ENCODE assay signal across 10 mouse cellular contexts in the genomic region with DNA sequence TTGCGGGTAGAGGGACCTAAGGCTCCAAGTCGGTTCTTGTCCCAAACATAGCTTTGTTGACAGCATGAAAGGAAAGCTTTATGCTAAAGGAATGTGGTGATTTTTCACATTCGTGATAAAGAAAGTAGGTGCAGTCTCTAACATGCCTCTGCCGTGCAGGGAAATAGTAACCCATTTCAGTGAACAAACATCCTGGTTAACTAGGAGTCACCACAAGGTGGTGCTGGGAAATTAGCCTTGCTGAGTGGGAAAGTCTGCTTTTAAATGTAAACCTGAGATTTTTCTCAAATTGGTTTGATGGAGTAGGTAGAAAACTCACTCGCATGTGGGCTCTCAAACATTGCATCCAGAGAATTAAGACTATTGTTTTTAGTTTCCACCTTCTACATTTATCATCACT. TPM values are rescaled to one million over a fixed set of nuclear protein-coding genes. Genes with fewer than 3 reads are reported as not detected.
A peak's percentile ranks its signal among the peaks of the same experiment; 100 is the strongest.
DNase-seq lines count a peak whose midpoint lies in the region; ATAC-seq and TF ChIP-seq lines count a peak whose summit lies in the region.
"Had no signal": no experiment of that assay in that cellular context is flagged by ENCODE, and none has a peak within 500 bp of the region (broad histone marks: within the 10 kb centered on the region; RNA-seq: fewer than 3 reads in every experiment).

No protein-coding gene starts in this region.

- H3K9me3 ChIP-seq in kidney, embryonic 16.5 days (ENCODE audit: low read length), result no peaks in the 10 kb centered on the region
- H3K9me3 ChIP-seq: liver, embryonic 15.5 days had no signal

- no peak overlapping the region for H3K27ac ChIP-seq in kidney, embryonic 16.5 days (ENCODE audit: low read length)
- no peak overlapping the region for H3K27ac ChIP-seq in layer of hippocampus, adult 2 months
- H3K27ac ChIP-seq: liver, embryonic 15.5 days had no signal

- no peaks in the 10 kb centered on the region for H3K27me3 ChIP-seq in kidney, embryonic 16.5 days (ENCODE audit: insufficient read depth, low read length)
- H3K27me3 ChIP-seq: liver, embryonic 15.5 days had no signal

- H3K4me1 ChIP-seq in kidney, embryonic 16.5 days (ENCODE audit: insufficient read depth, low read length), result peaks cover 3% of the 10 kb centered on the region
- H3K4me1 ChIP-seq: liver, embryonic 15.5 days had no signal

- no peak for ATAC-seq in kidney, embryonic 16.5 days (ENCODE audit: low FRiP score, low TSS enrichment)
- ATAC-seq: inflammation-experienced regulatory T-cells, adult 6 months had no signal

- WGBS in kidney, embryonic 16.5 days, result 69% methylated on average over 5 of the region's 5 CpGs

- no peak overlapping the region for H3K9ac ChIP-seq in kidney, embryonic 16.5 days (replicated peaks; ENCODE audit: low read length)
- H3K9ac ChIP-seq: liver, embryonic 15.5 days had no signal

- H3K4me3 ChIP-seq in kidney, embryonic 16.5 days (ENCODE audit: low read length), result no peak overlapping the region
- H3K4me3 ChIP-seq in layer of hippocampus, adult 2 months, result no peak overlapping the region
- H3K4me3 ChIP-seq: liver, embryonic 15.5 days had no signal

- TF ChIP-seq CTCF in layer of hippocampus, adult 2 months (conservative IDR thresholded peaks at IDR 0.05), result peak; percentile 79

- no peak overlapping the region for H3K4me2 ChIP-seq in kidney, embryonic 16.5 days (replicated peaks; ENCODE audit: low read depth, low read length)
- H3K4me2 ChIP-seq: liver, embryonic 15.5 days had no signal

- H3K36me3 ChIP-seq in kidney, embryonic 16.5 days (ENCODE audit: insufficient read depth, low read length), result no peaks in the 10 kb centered on the region
- H3K36me3 ChIP-seq: liver, embryonic 15.5 days had no signal

- DNase-seq in cerebellum, postnatal 14 days, result peak; percentile 54 to 55
- no peak for DNase-seq in cerebellum, postnatal 36 days
- peak; percentile 11 for DNase-seq in kidney, postnatal 14 days
- DNase-seq in 416B (ENCODE audit: low read depth), result peak; percentile 40
- peak; percentile 27 to 45 for DNase-seq in layer of hippocampus, adult 2 months (ENCODE audit: low spot score in 2 of 2)
- no peak for DNase-seq in spleen, postnatal 14 days (ENCODE audit: low spot score in 2 of 2)
- no peak for DNase-seq in cerebellum, adult 11-12 months

RNA-seq across cellular contexts. Expression of a gene that starts 43.0 kb away (rescaled TPM):
- 0.22 and 0.30 TPM in 2 replicates for polyA plus RNA-seq in kidney, embryonic 16.5 days (2015; fragmentation: Nextera tagmentation; extraction: Ambion mirVana)
- under 1 TPM; 0.15 to 0.17 TPM for total RNA-seq in layer of hippocampus, adult 2 months (2021)

Comparison
In these comparisons a context has a peak if more than half of its experiments do, and no peak if none do; other contexts are left out.
1. DNase-seq: peak in cerebellum, postnatal 14 days (2 of 2), kidney, postnatal 14 days (single experiment), 416B (single experiment) and layer of hippocampus, adult 2 months (2 of 2); none in cerebellum, postnatal 36 days (0 of 2), spleen, postnatal 14 days (0 of 2) and cerebellum, adult 11-12 months (single experiment).